Mouse (Mus musculus) urinary bladder, adult 2 months (tissue): ENCODE results near the gene Sectm1a. TPM values are rescaled to one million over a fixed set of nuclear protein-coding genes. Genes with fewer than 3 reads are reported as not detected.
"Not testable (repeated sequence)": the region's sequence is repeated elsewhere in the genome, so short reads cannot be mapped to it uniquely, and the experiment has no call there.

Experiments used
- DNase-seq: peaks from one replicate; pipeline ENCODE4 v3.0.0; 2022; ENCODE audit warnings: low spot score
- polyA plus RNA-seq: library from polyadenylated mRNA; depleted of rRNA; stranded (reverse); fragments of >200 nt; gene quantifications from 2 replicates; pipeline ENCODE4 v1.2.3, GENCODE M21; 2012; rRNA removed

Gene Sectm1a
- polyA plus RNA-seq: 0.28 and 0.53 TPM in 2 replicates

GRCm38 (mm10) chr11:121081120-121081519 lies at the start of gene Sectm1a:
Gene Sectm1a, minus strand, starts transcription at chr11:121081220.
- no peak for DNase-seq

GRCm38 (mm10) chr11:121129616-121130015 lies 48.6 kb upstream of the Sectm1a start:
- no peak for DNase-seq

- DNase-seq: no peak
These were observed 46.4 kb upstream of the Sectm1a start for GRCm38 (mm10) chr11:121127441-121127840.

GRCm38 (mm10) chr11:121126395-121126794 lies 45.4 kb upstream of the Sectm1a start:
- DNase-seq: no peak

GRCm38 (mm10) chr11:121125522-121126172 lies 44.6 kb upstream of the Sectm1a start:
- no peak for DNase-seq

GRCm38 (mm10) chr11:121123438-121123837 lies 42.4 kb upstream of the Sectm1a start:
- no peak for DNase-seq

GRCm38 (mm10) chr11:121122024-121122670 lies 41.1 kb upstream of the Sectm1a start:
- DNase-seq: no peak

- DNase-seq: no peak
These were observed 40.1 kb upstream of the Sectm1a start for GRCm38 (mm10) chr11:121121151-121121550.

- DNase-seq: no peak
These were observed 37.6 kb upstream of the Sectm1a start, which contains the start of gene Tex19.2 for GRCm38 (mm10) chr11:121118577-121118976. Gene Tex19.2, minus strand, starts transcription at chr11:121118677.

- no peak for DNase-seq
These were observed 37.1 kb upstream of the Sectm1a start for GRCm38 (mm10) chr11:121118106-121118505.

GRCm38 (mm10) chr11:121112091-121112775 lies 31.2 kb upstream of the Sectm1a start:
- no peak for DNase-seq

GRCm38 (mm10) chr11:121111601-121112000 lies 30.6 kb upstream of the Sectm1a start:
- DNase-seq: no peak

GRCm38 (mm10) chr11:121111051-121111450 lies 30.0 kb upstream of the Sectm1a start:
- DNase-seq: no peak

- DNase-seq: no peak
These were observed 29.0 kb upstream of the Sectm1a start for GRCm38 (mm10) chr11:121109986-121110385.

GRCm38 (mm10) chr11:121108061-121108460 lies 27.0 kb upstream of the Sectm1a start:
- no peak for DNase-seq

GRCm38 (mm10) chr11:121107242-121107641 lies 26.2 kb upstream of the Sectm1a start:
- DNase-seq: not testable (repeated sequence)

GRCm38 (mm10) chr11:121101124-121101805 lies 20.2 kb upstream of the Sectm1a start:
- no peak for DNase-seq

- DNase-seq: no peak
These were observed 19.7 kb upstream of the Sectm1a start for GRCm38 (mm10) chr11:121100692-121101091.

GRCm38 (mm10) chr11:121099762-121100161 lies 18.7 kb upstream of the Sectm1a start:
- no peak for DNase-seq

- DNase-seq: no peak
These were observed 11.9 kb upstream of the Sectm1a start for GRCm38 (mm10) chr11:121092606-121093585.

GRCm38 (mm10) chr11:121090943-121091342 lies 9.9 kb upstream of the Sectm1a start:
- no peak for DNase-seq
